Mouse (Mus musculus) intestine, embryonic 14.5 days (tissue): ENCODE results near the gene Cradd. TPM values are rescaled to one million over a fixed set of nuclear protein-coding genes. Genes with fewer than 3 reads are reported as not detected.

Experiments used
- ATAC-seq: fragments of 200-750 bp; cut with Nextera tagmentation; replicated peaks from 2 replicates; pipeline ENCODE4 v1.8.0; 2017; ENCODE audit warnings: low read depth, moderate number of reproducible peaks, moderate TSS enrichment, moderate library complexity; ENCODE audit not compliant: low FRiP score, low TSS enrichment
- DNase-seq: peaks from one replicate; pipeline ENCODE4 v3.0.0-alpha.2; 2018; ENCODE audit warnings: low spot score
- H3K27ac ChIP-seq: fragments of 300-500 bp; sonication (generic); 2 replicates; pipeline ENCODE4 v1.5.1; 2014; ENCODE audit warnings: low read depth, mild to moderate bottlenecking, control low read depth
- H3K27me3 ChIP-seq: fragments of 300-500 bp; sonication (generic); replicated peaks from 2 replicates; pipeline ENCODE4 v1.6.1; 2014; ENCODE audit warnings: low read length, control low read depth; ENCODE audit not compliant: control insufficient read depth, insufficient read depth
- H3K36me3 ChIP-seq: fragments of 300-500 bp; sonication (generic); 2 replicates; pipeline ENCODE4 v1.6.1; 2014; ENCODE audit warnings: low read length, control low read depth; ENCODE audit not compliant: control insufficient read depth, insufficient read depth
- H3K4me1 ChIP-seq: fragments of 300-500 bp; sonication (generic); replicated peaks from 2 replicates; pipeline ENCODE4 v1.6.1; 2014; ENCODE audit warnings: low read length, control low read depth, mixed read lengths; ENCODE audit not compliant: control insufficient read depth, insufficient read depth
- H3K4me2 ChIP-seq: fragments of 300-500 bp; sonication (generic); 2 replicates; pipeline ENCODE4 v1.6.1; 2014; ENCODE audit warnings: low read length
- H3K4me3 ChIP-seq: fragments of 300-500 bp; sonication (generic); 2 replicates; pipeline ENCODE4 v1.5.1; 2014; ENCODE audit warnings: low read depth, low read length, control low read depth, mixed read lengths
- H3K9ac ChIP-seq: fragments of 300-500 bp; sonication (generic); 2 replicates; pipeline ENCODE4 v1.6.1; 2014; ENCODE audit warnings: mild to moderate bottlenecking, low read length
- H3K9me3 ChIP-seq: fragments of 300-500 bp; sonication (generic); 2 replicates; pipeline ENCODE4 v1.6.1; 2016; ENCODE audit warnings: low read length, control low read depth; ENCODE audit not compliant: control insufficient read depth
- WGBS: fragments of 180-500 bp; shearing (Covaris S2); extraction: QIAGEN DNeasy Blood & Tissue Kit; methylation state at CpG from one replicate; pipeline ENCODE4 v1.1.7; 2014; 5-methylcytosine and 5-hydroxymethylcytosine counted together
- polyA plus RNA-seq: library from polyadenylated mRNA; unstranded; fragments of >200 nt; fragmentation: Nextera tagmentation; extraction: Ambion mirVana; gene quantifications from 2 replicates; pipeline ENCODE4 v1.2.1, GENCODE M21; 2014

Gene Cradd
- polyA plus RNA-seq, 1 experiment from 2014 or later: 13.6 TPM

GRCm38 (mm10) chr10:95324278-95324631 lies 322 bp upstream of the Cradd start:
- H3K9ac ChIP-seq: no peak overlapping the region
- DNase-seq (no peak), ATAC-seq (peak; percentile 37; the same call in 1 of the 2 replicates)
- WGBS: 35% methylated on average over 1 of the region's 1 CpGs
- peaks cover 11% of the 10 kb centered on the region for H3K4me1 ChIP-seq
- no peaks in the 10 kb centered on the region for H3K27me3 ChIP-seq
- H3K9me3 ChIP-seq: no peaks in the 10 kb centered on the region
- no peak overlapping the region for H3K27ac ChIP-seq
- H3K4me2 ChIP-seq: no peak overlapping the region
- no peaks in the 10 kb centered on the region for H3K36me3 ChIP-seq
- peak overlapping the region; percentile 68; the same call in 1 of the 2 replicates for H3K4me3 ChIP-seq

- Histone ChIP-seq H3K4me3 (peak overlapping the region; percentile 68), H3K27me3 (no peaks in the 10 kb centered on the region), H3K9me3 (no peaks in the 10 kb centered on the region), H3K4me2 (peak overlapping the region; percentile 78), H3K4me1 (peaks cover 11% of the 10 kb centered on the region), H3K9ac (peak overlapping the region; percentile 86), H3K36me3 (no peaks in the 10 kb centered on the region), H3K27ac (peak overlapping the region; percentile 97; the same call in 1 of the 2 replicates)
- ATAC-seq (no peak), DNase-seq (no peak)
- 63% methylated on average over 20 of the region's 20 CpGs for WGBS
Observed at GRCm38 (mm10) chr10:95322076-95323070, 1.6 kb downstream of the Cradd start.

- Histone ChIP-seq H3K4me3 (no peak overlapping the region), H3K36me3 (no peaks in the 10 kb centered on the region), H3K9ac (no peak overlapping the region), H3K4me2 (no peak overlapping the region), H3K27me3 (no peaks in the 10 kb centered on the region), H3K27ac (no peak overlapping the region), H3K4me1 (peaks cover 29% of the 10 kb centered on the region), H3K9me3 (no peaks in the 10 kb centered on the region)
- WGBS: 85% methylated on average over 13 of the region's 13 CpGs
- DNase-seq (no peak), ATAC-seq (no peak)
Observed at GRCm38 (mm10) chr10:95319001-95319400, 4.9 kb downstream of the Cradd start.

GRCm38 (mm10) chr10:95318392-95318708 lies 5.6 kb downstream of the Cradd start:
- no peak for ATAC-seq
- no peaks in the 10 kb centered on the region for H3K9me3 ChIP-seq
- no peak overlapping the region for H3K9ac ChIP-seq
- no peaks in the 10 kb centered on the region for H3K36me3 ChIP-seq
- 92% methylated on average over 7 of the region's 7 CpGs for WGBS
- no peak overlapping the region for H3K27ac ChIP-seq
- H3K4me1 ChIP-seq: peaks cover 35% of the 10 kb centered on the region
- H3K4me2 ChIP-seq: no peak overlapping the region
- H3K4me3 ChIP-seq: no peak overlapping the region
- no peaks in the 10 kb centered on the region for H3K27me3 ChIP-seq
- DNase-seq: peak; percentile 37

- Histone ChIP-seq H3K4me1 (peaks cover 36% of the 10 kb centered on the region), H3K27me3 (no peaks in the 10 kb centered on the region), H3K27ac (no peak overlapping the region), H3K36me3 (no peaks in the 10 kb centered on the region), H3K9me3 (no peaks in the 10 kb centered on the region), H3K4me3 (no peak overlapping the region), H3K4me2 (no peak overlapping the region), H3K9ac (no peak overlapping the region)
- DNase-seq (peak; percentile 41), ATAC-seq (no peak)
- 90% methylated on average over 21 of the region's 21 CpGs for WGBS
Observed at GRCm38 (mm10) chr10:95317581-95318391, 6.1 kb downstream of the Cradd start.

GRCm38 (mm10) chr10:95317091-95317490 lies 6.8 kb downstream of the Cradd start:
- no peaks in the 10 kb centered on the region for H3K9me3 ChIP-seq
- no peak overlapping the region for H3K4me2 ChIP-seq
- ATAC-seq (no peak), DNase-seq (no peak)
- H3K4me1 ChIP-seq: peaks cover 29% of the 10 kb centered on the region
- H3K36me3 ChIP-seq: no peaks in the 10 kb centered on the region
- no peak overlapping the region for H3K4me3 ChIP-seq
- WGBS: 76% methylated on average over 14 of the region's 14 CpGs
- no peaks in the 10 kb centered on the region for H3K27me3 ChIP-seq
- no peak overlapping the region for H3K27ac ChIP-seq
- H3K9ac ChIP-seq: no peak overlapping the region

GRCm38 (mm10) chr10:95316675-95317074 lies 7.3 kb downstream of the Cradd start:
- Histone ChIP-seq H3K4me2 (no peak overlapping the region), H3K27me3 (no peaks in the 10 kb centered on the region), H3K4me3 (no peak overlapping the region), H3K4me1 (peaks cover 27% of the 10 kb centered on the region), H3K9me3 (no peaks in the 10 kb centered on the region), H3K27ac (no peak overlapping the region), H3K36me3 (no peaks in the 10 kb centered on the region), H3K9ac (no peak overlapping the region)
- WGBS: 48% methylated on average over 9 of the region's 9 CpGs
- ATAC-seq: no peak
- DNase-seq: no peak

GRCm38 (mm10) chr10:95315801-95316474 lies 8.0 kb downstream of the Cradd start:
- peaks cover 27% of the 10 kb centered on the region for H3K4me1 ChIP-seq
- H3K9ac ChIP-seq: no peak overlapping the region
- no peaks in the 10 kb centered on the region for H3K9me3 ChIP-seq
- DNase-seq (no peak), ATAC-seq (no peak)
- H3K27ac ChIP-seq: no peak overlapping the region
- no peaks in the 10 kb centered on the region for H3K27me3 ChIP-seq
- no peaks in the 10 kb centered on the region for H3K36me3 ChIP-seq
- no peak overlapping the region for H3K4me2 ChIP-seq
- no peak overlapping the region for H3K4me3 ChIP-seq
- WGBS: 44% methylated on average over 19 of the region's 19 CpGs
